Mouse (Mus musculus) liver, adult 2 months (tissue): ENCODE measurements around the gene Ppox.

Source experiments
- CTCF ChIP-seq: fragments of 200-500 bp; IDR thresholded peaks from 2 replicates; pipeline ENCODE4 v1.5.1; 2011; ENCODE audit warnings: low read depth, low read length, control low read depth
- POLR2A ChIP-seq: fragments of 200-500 bp; IDR thresholded peaks from 2 replicates; pipeline ENCODE4 v1.6.1; 2011; ENCODE audit warnings: low read length, control low read depth; ENCODE audit not compliant: insufficient read depth; ENCODE audit errors: extremely low read depth

DNA sequence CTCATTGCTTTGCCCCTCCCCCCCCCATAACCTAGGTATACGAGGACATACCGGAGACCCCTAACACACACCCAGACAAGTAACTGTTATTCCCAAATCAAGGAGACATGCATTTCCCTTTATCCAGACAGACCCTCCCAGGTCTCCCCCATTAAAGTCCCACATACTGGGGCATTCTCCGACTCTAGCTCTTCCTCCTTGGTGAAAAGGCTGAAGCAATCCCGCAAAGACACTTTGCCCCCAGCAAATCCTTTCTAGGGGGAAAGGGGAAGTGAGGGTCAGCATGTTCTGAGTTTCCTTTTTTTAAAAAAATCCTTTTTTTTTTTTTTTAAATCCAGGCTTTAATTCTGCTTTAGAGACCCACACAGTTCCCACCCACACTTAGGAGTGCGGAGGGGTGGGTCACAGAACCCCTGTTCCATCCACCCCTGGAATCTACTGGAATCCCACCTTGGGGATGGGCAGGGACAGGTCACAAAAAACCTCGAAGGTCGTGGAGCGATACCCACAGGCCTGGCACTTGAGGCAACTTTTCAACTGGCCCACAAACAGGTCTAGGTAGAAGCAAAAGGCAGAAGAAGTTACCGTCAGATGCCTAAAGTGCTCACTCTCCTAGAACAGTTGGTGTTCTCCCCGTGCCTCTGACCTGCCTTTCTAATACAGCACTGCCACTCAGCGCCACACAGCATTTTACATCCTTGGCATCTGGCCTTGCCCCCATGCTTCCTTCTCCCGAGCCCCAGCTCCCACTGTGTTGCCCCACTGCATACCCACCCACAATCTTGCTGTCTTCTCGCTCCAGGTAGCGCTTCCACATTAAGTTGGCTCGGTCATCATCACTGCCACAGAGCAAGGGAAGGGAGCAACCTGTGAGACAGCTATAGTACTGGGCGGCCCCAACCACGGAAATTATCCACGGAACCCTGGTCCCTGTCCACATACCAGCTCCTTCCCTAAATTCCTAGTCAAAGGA is 2.5 kb upstream of the Ppox start:
- no peak for TF ChIP-seq CTCF
- TF ChIP-seq POLR2A: no peak
